8 mouse cellular contexts compared by ENCODE assay signal in the genomic region with DNA sequence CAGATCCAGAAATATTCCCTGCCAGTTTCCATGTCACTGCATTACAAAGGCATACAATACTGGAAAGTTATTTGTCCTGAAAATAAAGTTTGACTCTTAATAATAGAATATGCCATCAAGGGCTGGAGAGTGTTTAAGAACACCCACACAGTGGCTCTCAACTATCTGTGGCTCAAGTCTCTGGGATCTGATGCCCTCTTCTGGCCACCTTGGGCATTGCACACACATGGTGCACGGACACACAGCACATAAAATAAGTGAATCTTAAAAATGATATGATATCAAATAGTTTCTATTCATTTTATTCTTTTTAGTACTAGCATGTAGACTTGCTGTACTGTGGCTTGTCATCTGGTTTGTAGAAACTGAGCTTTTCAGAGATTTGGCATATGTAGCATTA.
A peak's percentile ranks its signal among the peaks of the same experiment; 100 is the strongest.
DNase-seq lines count a peak whose midpoint lies in the region; ATAC-seq lines count a peak whose summit lies in the region.

No protein-coding gene starts in this region.

- WGBS in neural tube, embryonic 15.5 days: 70% methylated on average over 1 of the region's 1 CpGs

- H3K4me3 ChIP-seq in neural tube, embryonic 15.5 days (replicated peaks): no peak overlapping the region

- H3K27ac ChIP-seq in neural tube, embryonic 15.5 days (replicated peaks): no peak overlapping the region

- peak; percentile 13 for DNase-seq in gastrocnemius, adult 18-20 months (ENCODE audit: low spot score)
- no peak for DNase-seq in gastrocnemius, postnatal 4 days (ENCODE audit: low spot score in 2 of 2)
- DNase-seq in neural tube, embryonic 10.5 days (ENCODE audit: extremely low spot score, low spot score): peak; percentile 37
- peak; percentile 49 for DNase-seq in embryo, embryonic 9.5 days (ENCODE audit: extremely low spot score)
- DNase-seq in urinary bladder, postnatal 10 days (ENCODE audit: low spot score): no peak

- no peak overlapping the region for H3K9ac ChIP-seq in neural tube, embryonic 15.5 days (replicated peaks)

- H3K9me3 ChIP-seq in neural tube, embryonic 15.5 days (replicated peaks): no peaks in the 10 kb centered on the region

- 0 out of 2 replicates have a peak, but pooled peaks cover 3% of the 10 kb centered on the region for H3K4me1 ChIP-seq in neural tube, embryonic 15.5 days

- ATAC-seq in neural tube, embryonic 15.5 days (ENCODE audit: low FRiP score): no peak
- 0 out of 2 replicates have a peak, but pooled peaks have one; percentile 43 for ATAC-seq in monocyte, adult 5-6 weeks (replicated peaks; ENCODE audit: insufficient number of reproducible peaks, low FRiP score, low TSS enrichment, poor library complexity, severe bottlenecking)
- no peak for ATAC-seq in erythroblast, adult 5-6 weeks (replicated peaks; ENCODE audit: low FRiP score, poor library complexity, severe bottlenecking)

- no peak overlapping the region for H3K4me2 ChIP-seq in neural tube, embryonic 15.5 days

- H3K27me3 ChIP-seq in neural tube, embryonic 15.5 days (replicated peaks): no peaks in the 10 kb centered on the region

- no peaks in the 10 kb centered on the region for H3K36me3 ChIP-seq in neural tube, embryonic 15.5 days

Comparison
In these comparisons a context has a peak if more than half of its experiments do, and no peak if none do; other contexts are left out.
1. DNase-seq: peak in gastrocnemius, adult 18-20 months (single experiment), neural tube, embryonic 10.5 days (single experiment) and embryo, embryonic 9.5 days (single experiment); none in gastrocnemius, postnatal 4 days (0 of 2) and urinary bladder, postnatal 10 days (single experiment).